Mouse (Mus musculus): ENCODE data around the gene Bnip3. TPM values are rescaled to one million over a fixed set of nuclear protein-coding genes. Genes with fewer than 3 reads are reported as not detected.

The Bnip3 gene
- 118 and 142 TPM in 2 replicates for polyA plus RNA-seq (2015; fragmentation: Nextera tagmentation; extraction: Ambion mirVana)

DNA sequence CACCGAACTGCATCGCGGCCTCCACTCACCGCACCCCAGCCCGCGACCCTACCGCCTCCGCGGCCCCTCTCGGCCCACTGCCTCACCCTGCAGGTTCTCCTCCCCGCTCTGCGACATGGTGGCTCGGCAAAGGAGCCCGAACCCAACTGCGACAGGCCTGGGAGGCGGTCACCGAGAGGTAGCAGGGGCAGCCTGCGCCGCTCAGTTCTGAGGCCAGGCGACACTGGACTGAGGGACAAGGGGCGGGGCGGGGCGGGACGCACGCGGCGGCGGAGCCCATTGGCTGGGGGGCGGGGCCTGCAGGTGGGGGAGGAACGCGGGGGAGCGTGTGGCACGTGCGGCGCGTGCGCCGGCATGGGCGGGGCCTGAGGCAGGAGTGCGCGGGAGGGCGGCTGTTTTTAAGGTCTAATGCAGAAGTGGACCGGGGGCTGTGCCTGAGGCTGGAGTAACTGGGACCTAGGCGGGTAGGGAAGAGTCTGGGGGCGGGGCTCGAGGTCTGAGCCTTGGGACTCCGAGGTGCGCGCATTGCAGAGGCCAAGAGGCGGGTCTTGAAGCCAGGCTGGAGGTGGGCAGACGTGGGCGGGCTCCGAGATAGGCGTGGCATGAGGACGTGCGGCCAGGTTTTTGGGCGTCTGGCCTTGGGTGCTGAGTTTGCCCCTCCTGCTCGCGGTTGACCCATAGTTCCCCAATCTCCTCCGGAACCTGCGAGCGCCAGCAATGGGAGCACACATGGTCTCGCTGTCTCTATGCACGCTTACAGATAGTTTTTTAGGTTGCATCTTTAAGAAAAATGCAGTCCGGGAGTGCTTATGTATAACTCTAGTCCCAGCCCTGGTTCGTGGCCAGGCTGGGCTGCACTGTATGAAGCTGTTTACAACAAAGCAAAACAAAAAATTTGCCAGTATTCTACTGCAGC, at the start of gene Bnip3:
Gene Bnip3 (minus strand): TSS at position 243 of the 916 bp plus-strand sequence.
- peak within 1 kb of the TSS; percentile 67 for H3K27ac ChIP-seq (ENCODE audit: low read depth, low read length)
- peak within 1 kb of the TSS; percentile 94 for H3K9ac ChIP-seq (ENCODE audit: low read depth, low read length)
- peak within 1 kb of the TSS; percentile 90 for H3K4me3 ChIP-seq (ENCODE audit: low read length)
- H3K9me3 ChIP-seq (ENCODE audit: control insufficient read depth, low read length), result no peaks in the 10 kb centered on the region
- under 1% methylated on average over 58 of the region's 66 CpGs for WGBS
- H3K27me3 ChIP-seq (replicated peaks; ENCODE audit: control insufficient read depth, insufficient read depth, low read length), result no peaks in the 10 kb centered on the region
- H3K36me3 ChIP-seq (ENCODE audit: control insufficient read depth, insufficient read depth, low read length), result no peaks in the 10 kb centered on the region
- peaks cover 18% of the 10 kb centered on the region for H3K4me1 ChIP-seq (ENCODE audit: control insufficient read depth, insufficient read depth, low read depth, low read length)
- H3K4me2 ChIP-seq (ENCODE audit: low read length), result peak within 1 kb of the TSS; percentile 87
- peak; percentile 95 for ATAC-seq

DNA sequence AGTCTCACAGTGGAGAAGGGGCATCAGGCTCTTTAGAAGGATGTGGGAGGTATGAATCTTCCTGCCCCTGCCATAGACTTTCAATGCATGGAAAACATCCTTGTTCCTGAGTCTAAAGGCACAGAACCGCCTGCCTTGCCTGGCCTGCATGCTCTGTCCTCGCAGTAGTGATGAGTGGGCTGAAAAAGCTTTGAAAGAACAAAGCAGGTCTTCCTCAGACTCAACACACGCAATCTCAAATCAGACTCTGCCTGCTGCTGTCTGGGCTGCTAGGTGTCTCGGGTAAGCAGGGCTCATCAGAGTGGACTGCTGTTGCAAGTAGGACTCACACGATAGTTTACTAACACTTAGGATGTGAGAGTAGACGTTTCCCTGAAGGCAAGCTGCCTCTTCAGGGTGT, 47.8 kb upstream of the Bnip3 start:
- Histone ChIP-seq H3K9ac (ENCODE audit: low read depth, low read length) (no peak overlapping the region), H3K36me3 (ENCODE audit: control insufficient read depth, insufficient read depth, low read length) (no peaks in the 10 kb centered on the region), H3K4me3 (ENCODE audit: low read length) (no peak overlapping the region), H3K9me3 (ENCODE audit: control insufficient read depth, low read length) (no peaks in the 10 kb centered on the region), H3K4me1 (ENCODE audit: control insufficient read depth, insufficient read depth, low read depth, low read length) (no peaks in the 10 kb centered on the region), H3K27ac (ENCODE audit: low read depth, low read length) (no peak overlapping the region), H3K4me2 (ENCODE audit: low read length) (no peak overlapping the region), H3K27me3 (replicated peaks; ENCODE audit: control insufficient read depth, insufficient read depth, low read length) (no peaks in the 10 kb centered on the region)
- WGBS, result 76% methylated on average over 6 of the region's 6 CpGs
- ATAC-seq, result no peak

- no peak overlapping the region for H3K4me3 ChIP-seq (ENCODE audit: low read length)
- WGBS, result 85% methylated on average over 7 of the region's 7 CpGs
These were observed 46.5 kb upstream of the Bnip3 start for GRCm38 (mm10) chr7:138955787-138956186.

GRCm38 (mm10) chr7:138948309-138948708, 39.0 kb upstream of the Bnip3 start:
- H3K4me1 ChIP-seq (ENCODE audit: control insufficient read depth, insufficient read depth, low read depth, low read length), result no peaks in the 10 kb centered on the region
- H3K27ac ChIP-seq (ENCODE audit: low read depth, low read length), result no peak overlapping the region
- H3K9ac ChIP-seq (ENCODE audit: low read depth, low read length), result no peak overlapping the region
- WGBS, result 44% methylated on average over 8 of the region's 8 CpGs
- no peak overlapping the region for H3K4me3 ChIP-seq (ENCODE audit: low read length)
- H3K27me3 ChIP-seq (replicated peaks; ENCODE audit: control insufficient read depth, insufficient read depth, low read length), result no peaks in the 10 kb centered on the region
- no peak for ATAC-seq
- no peak overlapping the region for H3K4me2 ChIP-seq (ENCODE audit: low read length)
- no peaks in the 10 kb centered on the region for H3K36me3 ChIP-seq (ENCODE audit: control insufficient read depth, insufficient read depth, low read length)
- no peaks in the 10 kb centered on the region for H3K9me3 ChIP-seq (ENCODE audit: control insufficient read depth, low read length)

More at GRCm38 (mm10) chr7:138955787-138956186, 46.5 kb upstream of the Bnip3 start:
- Histone ChIP-seq H3K36me3 (ENCODE audit: control insufficient read depth, insufficient read depth, low read length) (no peaks in the 10 kb centered on the region), H3K9me3 (ENCODE audit: control insufficient read depth, low read length) (no peaks in the 10 kb centered on the region), H3K4me1 (ENCODE audit: control insufficient read depth, insufficient read depth, low read depth, low read length) (no peaks in the 10 kb centered on the region), H3K27ac (ENCODE audit: low read depth, low read length) (no peak overlapping the region), H3K4me2 (ENCODE audit: low read length) (no peak overlapping the region), H3K27me3 (replicated peaks; ENCODE audit: control insufficient read depth, insufficient read depth, low read length) (no peaks in the 10 kb centered on the region), H3K9ac (ENCODE audit: low read depth, low read length) (no peak overlapping the region)
- no peak for ATAC-seq

GRCm38 (mm10) chr7:138947741-138948140, 38.4 kb upstream of the Bnip3 start:
- H3K9me3 ChIP-seq (ENCODE audit: control insufficient read depth, low read length), result no peaks in the 10 kb centered on the region
- no peaks in the 10 kb centered on the region for H3K36me3 ChIP-seq (ENCODE audit: control insufficient read depth, insufficient read depth, low read length)
- 82% methylated on average over 8 of the region's 8 CpGs for WGBS
- H3K4me3 ChIP-seq (ENCODE audit: low read length), result no peak overlapping the region
- no peaks in the 10 kb centered on the region for H3K4me1 ChIP-seq (ENCODE audit: control insufficient read depth, insufficient read depth, low read depth, low read length)
- no peak overlapping the region for H3K9ac ChIP-seq (ENCODE audit: low read depth, low read length)
- no peak overlapping the region for H3K27ac ChIP-seq (ENCODE audit: low read depth, low read length)
- H3K27me3 ChIP-seq (replicated peaks; ENCODE audit: control insufficient read depth, insufficient read depth, low read length), result no peaks in the 10 kb centered on the region
- no peak for ATAC-seq
- no peak overlapping the region for H3K4me2 ChIP-seq (ENCODE audit: low read length)

DNA sequence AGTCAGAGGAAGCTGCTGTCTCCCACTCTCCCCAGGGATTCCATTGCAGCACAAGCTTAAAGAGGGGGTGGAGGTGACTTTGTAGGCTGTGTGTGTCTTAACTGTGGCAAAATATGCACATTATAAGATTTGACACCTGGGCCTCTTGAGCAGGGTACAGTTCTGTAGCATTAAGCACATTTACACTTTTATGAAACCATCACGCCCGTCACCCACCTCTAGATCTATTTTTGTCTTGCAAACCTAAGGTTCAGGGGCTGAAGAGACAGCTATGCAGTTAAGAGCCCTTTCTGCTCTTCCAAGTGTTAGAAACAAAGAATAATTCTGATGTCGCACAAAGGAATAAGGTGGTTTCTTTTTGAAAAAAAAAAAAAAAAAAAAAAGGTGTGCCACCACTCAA, 36.3 kb upstream of the Bnip3 start:
- no peaks in the 10 kb centered on the region for H3K9me3 ChIP-seq (ENCODE audit: control insufficient read depth, low read length)
- 65% methylated on average over 3 of the region's 3 CpGs for WGBS
- no peak overlapping the region for H3K4me2 ChIP-seq (ENCODE audit: low read length)
- no peak overlapping the region for H3K9ac ChIP-seq (ENCODE audit: low read depth, low read length)
- H3K4me1 ChIP-seq (ENCODE audit: control insufficient read depth, insufficient read depth, low read depth, low read length), result no peaks in the 10 kb centered on the region
- no peak for ATAC-seq
- no peaks in the 10 kb centered on the region for H3K27me3 ChIP-seq (replicated peaks; ENCODE audit: control insufficient read depth, insufficient read depth, low read length)
- H3K36me3 ChIP-seq (ENCODE audit: control insufficient read depth, insufficient read depth, low read length), result no peaks in the 10 kb centered on the region
- no peak overlapping the region for H3K27ac ChIP-seq (ENCODE audit: low read depth, low read length)
- no peak overlapping the region for H3K4me3 ChIP-seq (ENCODE audit: low read length)

GRCm38 (mm10) chr7:138942301-138942700, 33.0 kb upstream of the Bnip3 start:
- Histone ChIP-seq H3K4me1 (ENCODE audit: control insufficient read depth, insufficient read depth, low read depth, low read length) (peaks cover 4% of the 10 kb centered on the region; the same call in 1 of the 2 replicates), H3K9ac (ENCODE audit: low read depth, low read length) (no peak overlapping the region), H3K4me2 (ENCODE audit: low read length) (no peak overlapping the region; the same call in 1 of the 2 replicates), H3K4me3 (ENCODE audit: low read length) (no peak overlapping the region), H3K27me3 (replicated peaks; ENCODE audit: control insufficient read depth, insufficient read depth, low read length) (peaks cover 8% of the 10 kb centered on the region), H3K9me3 (ENCODE audit: control insufficient read depth, low read length) (no peaks in the 10 kb centered on the region), H3K27ac (ENCODE audit: low read depth, low read length) (no peak overlapping the region), H3K36me3 (ENCODE audit: control insufficient read depth, insufficient read depth, low read length) (no peaks in the 10 kb centered on the region)
- no peak for ATAC-seq
- WGBS, result 88% methylated on average over 1 of the region's 1 CpGs

DNA sequence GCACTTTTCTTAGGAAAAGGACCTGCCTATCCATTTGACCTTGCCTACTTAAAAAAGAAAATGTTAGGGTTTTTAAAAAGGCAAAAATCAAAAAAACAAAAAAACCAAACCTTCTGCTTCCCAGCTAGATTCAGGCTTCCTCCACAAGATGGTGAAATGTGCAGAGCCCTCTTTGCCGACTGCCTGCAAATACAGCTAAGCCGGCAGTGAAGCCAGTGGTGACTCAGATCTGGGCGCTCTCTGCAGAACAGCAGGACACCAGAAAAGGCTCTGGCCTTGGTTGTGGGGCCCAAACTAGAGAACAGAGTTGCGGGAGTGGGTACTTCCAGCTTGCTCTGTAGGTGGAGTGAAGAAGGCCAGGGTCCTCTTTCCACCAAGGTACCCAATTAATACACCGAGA, 32.3 kb upstream of the Bnip3 start:
- WGBS, result 23% methylated on average over 5 of the region's 5 CpGs

DNA sequence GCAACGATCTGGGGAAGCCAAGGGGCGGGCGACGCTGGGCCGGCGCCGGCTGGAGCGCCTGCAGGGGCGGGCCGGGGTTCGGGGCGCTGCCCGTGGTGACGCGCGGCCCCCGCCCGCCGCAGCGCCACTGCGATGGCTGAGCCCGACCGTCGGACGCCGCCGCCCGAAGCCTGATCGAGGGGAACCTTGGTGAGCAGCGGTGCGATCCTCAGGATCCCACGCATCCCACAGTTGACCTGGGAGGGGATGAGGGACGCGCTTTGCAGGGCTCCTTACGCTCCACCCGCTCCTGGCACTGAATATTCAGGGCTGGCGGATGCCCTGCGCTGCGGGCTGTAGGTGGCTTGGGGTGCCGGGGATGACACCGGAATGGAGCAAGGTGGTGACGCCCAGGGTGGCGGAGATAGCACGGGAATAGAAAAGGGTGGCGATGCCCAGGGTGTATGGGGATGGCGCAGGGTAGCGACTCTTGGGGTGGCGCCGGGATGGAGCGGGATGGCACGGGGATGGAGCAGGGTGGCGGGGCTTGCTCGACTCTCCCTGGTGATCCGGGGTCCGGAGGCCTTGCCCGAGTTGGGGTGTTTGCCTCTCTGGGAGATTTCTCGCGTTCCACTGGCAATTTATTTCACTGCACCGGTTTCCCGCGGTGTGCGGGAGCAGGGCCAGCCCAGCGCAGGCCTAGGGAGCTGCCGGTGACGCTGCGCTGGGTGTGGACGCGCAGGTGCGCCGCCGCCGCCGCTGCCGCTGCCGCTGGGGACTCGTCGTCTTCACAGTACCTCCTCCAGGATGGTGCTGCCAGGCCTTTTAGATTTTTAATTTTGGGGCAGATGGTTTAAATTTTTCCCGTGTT, 31.5 kb upstream of the Bnip3 start, which contains the start of gene Jakmip3:
Gene Jakmip3 (plus strand): TSS at position 119 of the 850 bp plus-strand sequence.
- Histone ChIP-seq H3K27ac (ENCODE audit: low read depth, low read length) (peak within 1 kb of the TSS; percentile 84), H3K27me3 (replicated peaks; ENCODE audit: control insufficient read depth, insufficient read depth, low read length) (peaks cover 8% of the 10 kb centered on the region), H3K4me2 (ENCODE audit: low read length) (peak within 1 kb of the TSS; percentile 82), H3K4me1 (ENCODE audit: control insufficient read depth, insufficient read depth, low read depth, low read length) (peaks cover 4% of the 10 kb centered on the region; the same call in 1 of the 2 replicates), H3K9ac (ENCODE audit: low read depth, low read length) (peak within 1 kb of the TSS; percentile 77), H3K4me3 (ENCODE audit: low read length) (peak within 1 kb of the TSS; percentile 69), H3K9me3 (ENCODE audit: control insufficient read depth, low read length) (peaks cover 3% of the 10 kb centered on the region; the same call in 1 of the 2 replicates), H3K36me3 (ENCODE audit: control insufficient read depth, insufficient read depth, low read length) (no peaks in the 10 kb centered on the region)
- under 1% methylated on average over 75 of the region's 78 CpGs for WGBS
- ATAC-seq, result peak; percentile 80

More for the DNA sequence above, 32.3 kb upstream of the Bnip3 start:
- H3K9ac ChIP-seq (ENCODE audit: low read depth, low read length), result peak overlapping the region; percentile 77
- peaks cover 8% of the 10 kb centered on the region for H3K27me3 ChIP-seq (replicated peaks; ENCODE audit: control insufficient read depth, insufficient read depth, low read length)
- H3K4me2 ChIP-seq (ENCODE audit: low read length), result peak overlapping the region; percentile 82
- H3K27ac ChIP-seq (ENCODE audit: low read depth, low read length), result peak overlapping the region; percentile 84
- peak overlapping the region; percentile 69 for H3K4me3 ChIP-seq (ENCODE audit: low read length)
- H3K9me3 ChIP-seq (ENCODE audit: control insufficient read depth, low read length), result no peaks in the 10 kb centered on the region
- H3K36me3 ChIP-seq (ENCODE audit: control insufficient read depth, insufficient read depth, low read length), result no peaks in the 10 kb centered on the region
- peaks cover 4% of the 10 kb centered on the region; the same call in 1 of the 2 replicates for H3K4me1 ChIP-seq (ENCODE audit: control insufficient read depth, insufficient read depth, low read depth, low read length)
- no peak for ATAC-seq
